Mouse (Mus musculus) CH12.LX (cell line): ENCODE results near the gene Gstp2. TPM values are rescaled to one million over a fixed set of nuclear protein-coding genes. Genes with fewer than 3 reads are reported as not detected.

Source experiments
- DNase-seq: peaks from one replicate; pipeline ENCODE4 v3.0.0-alpha.2; 2013; ENCODE audit errors: extremely low read depth
- H3K27ac ChIP-seq: 2 replicates; pipeline ENCODE4 v1.5.1; 2012; ENCODE audit warnings: low read depth, mild to moderate bottlenecking, control low read depth, moderate library complexity; ENCODE audit not compliant: insufficient read depth
- H3K27me3 ChIP-seq: replicated peaks from 2 replicates; pipeline ENCODE3; 2012; ENCODE audit warnings: inconsistent platforms
- H3K36me3 ChIP-seq, 2 experiments: replicated peaks in 1 of 2; 2 replicates each; pipeline versions ENCODE3 to v1.6.1; 2012; ENCODE audit warnings: inconsistent platforms in 1 of 2, low read length in 1 of 2, mild to moderate bottlenecking in 1 of 2, mixed read lengths in 1 of 2, moderate library complexity in 1 of 2; ENCODE audit not compliant: control insufficient read depth in 1 of 2, insufficient read depth in 1 of 2
- H3K4me1 ChIP-seq, 2 experiments: 2 replicates each; pipeline ENCODE4 v1.6.1; 2012; ENCODE audit warnings: inconsistent platforms in 1 of 2, moderate library complexity in 1 of 2; ENCODE audit not compliant: insufficient read depth in 2 of 2, control insufficient read depth in 1 of 2
- H3K4me2 ChIP-seq: 2 replicates; pipeline ENCODE4 v1.6.1; 2012; ENCODE audit warnings: low read depth, mild to moderate bottlenecking, control low read depth; ENCODE audit not compliant: poor library complexity, insufficient read depth, severe bottlenecking
- H3K4me3 ChIP-seq, 3 experiments: fragments of 150-350 bp in 1 of 3; sonication (generic) in 1 of 3; replicated peaks in 1 of 3; 2 replicates each; pipeline versions ENCODE3 to v1.5.1; 2011 to 2012; ENCODE audit warnings: low read depth in 2 of 3, low read length in 2 of 3, mild to moderate bottlenecking in 2 of 3, moderate library complexity in 2 of 3, control low read depth in 1 of 3, improper control_type of control experiment in 1 of 3, inconsistent platforms in 1 of 3, mixed read lengths in 1 of 3; ENCODE audit not compliant: poor library complexity in 1 of 3
- H3K79me2 ChIP-seq: replicated peaks from 2 replicates; pipeline ENCODE4 v1.6.1; 2012; ENCODE audit warnings: mild to moderate bottlenecking, moderate library complexity; ENCODE audit not compliant: control insufficient read depth, poor library complexity, insufficient read depth, severe bottlenecking; ENCODE audit errors: extremely low read depth
- H3K9ac ChIP-seq: 2 replicates; pipeline ENCODE4 v1.6.1; 2012; ENCODE audit warnings: low read depth, mild to moderate bottlenecking, control low read depth, moderate library complexity; ENCODE audit not compliant: insufficient read depth
- H3K9me3 ChIP-seq: replicated peaks from 2 replicates; pipeline ENCODE3; 2012; ENCODE audit warnings: low read length, inconsistent platforms, mixed read lengths
- BHLHE40 ChIP-seq: IDR thresholded peaks from 2 replicates; pipeline ENCODE4 v1.6.1; 2011; ENCODE audit warnings: mild to moderate bottlenecking, low read depth, low read length, improper control_type of control experiment
- CHD1 ChIP-seq: IDR thresholded peaks from 2 replicates; pipeline ENCODE4 v1.6.1; 2012; ENCODE audit warnings: low read depth, low read length, improper control_type of control experiment, inconsistent platforms
- CTCF ChIP-seq, 2 experiments: IDR thresholded peaks in 1 of 2; conservative IDR thresholded peaks in 1 of 2; 2 replicates each; pipeline ENCODE4 v1.5.1; 2011 to 2012; ENCODE audit warnings: low read depth in 2 of 2, low read length in 2 of 2, improper control_type of control experiment in 1 of 2, inconsistent platforms in 1 of 2, mild to moderate bottlenecking in 1 of 2, moderate library complexity in 1 of 2
- E2F4 ChIP-seq: IDR thresholded peaks from 2 replicates; pipeline ENCODE4 v1.6.1; 2011; ENCODE audit warnings: low read depth, low read length, improper control_type of control experiment; ENCODE audit not compliant: insufficient replicate concordance
- EP300 ChIP-seq: IDR thresholded peaks from 2 replicates; pipeline ENCODE4 v1.6.1; 2011; ENCODE audit warnings: low read length, improper control_type of control experiment
- ETS1 ChIP-seq: conservative IDR thresholded peaks from 2 replicates; pipeline ENCODE4 v1.6.1; 2012; ENCODE audit warnings: low read depth, mild to moderate bottlenecking, inconsistent platforms, low read length, improper control_type of control experiment, moderate library complexity
- GABPA ChIP-seq: IDR thresholded peaks from 2 replicates; pipeline ENCODE4 v1.6.1; 2012; ENCODE audit warnings: low read depth, low read length, improper control_type of control experiment, inconsistent platforms; ENCODE audit not compliant: insufficient replicate concordance
- HCFC1 ChIP-seq: IDR thresholded peaks from 2 replicates; pipeline ENCODE4 v1.6.1; 2012; ENCODE audit warnings: low read depth, mild to moderate bottlenecking, inconsistent platforms, low read length, improper control_type of control experiment
- JUND ChIP-seq: conservative IDR thresholded peaks from 2 replicates; pipeline ENCODE4 v1.6.1; 2011; ENCODE audit warnings: low read depth, low read length, improper control_type of control experiment
- MAFK ChIP-seq: IDR thresholded peaks from 2 replicates; pipeline ENCODE4 v1.6.1; 2011; ENCODE audit warnings: low read length, improper control_type of control experiment; ENCODE audit not compliant: insufficient replicate concordance
- MEF2A ChIP-seq: IDR thresholded peaks from 2 replicates; pipeline ENCODE4 v1.6.1; 2014; ENCODE audit warnings: low read depth, mild to moderate bottlenecking, inconsistent platforms, low read length, improper control_type of control experiment, borderline replicate concordance
- MXI1 ChIP-seq: IDR thresholded peaks from 2 replicates; pipeline ENCODE4 v1.6.1; 2011; ENCODE audit warnings: mild to moderate bottlenecking, low read depth, low read length, improper control_type of control experiment
- MYC ChIP-seq: IDR thresholded peaks from 2 replicates; pipeline ENCODE4 v1.6.1; 2011; ENCODE audit warnings: low read depth, mild to moderate bottlenecking, improper control_type of control experiment, low read length
- NELFE ChIP-seq: IDR thresholded peaks from 2 replicates; pipeline ENCODE4 v1.6.1; 2011; ENCODE audit warnings: low read depth, low read length, improper control_type of control experiment
- POLR2AphosphoS2 ChIP-seq: IDR thresholded peaks from 2 replicates; pipeline ENCODE4 v1.6.1; 2011; ENCODE audit warnings: low read depth, low read length, improper control_type of control experiment
- RCOR1 ChIP-seq: conservative IDR thresholded peaks from 2 replicates; pipeline ENCODE4 v1.6.1; 2012; ENCODE audit warnings: low read depth, mild to moderate bottlenecking, inconsistent platforms, low read length, improper control_type of control experiment
- TBP ChIP-seq: conservative IDR thresholded peaks from 2 replicates; pipeline ENCODE4 v1.6.1; 2011; ENCODE audit warnings: low read depth, low read length, improper control_type of control experiment
- TCF12 ChIP-seq: IDR thresholded peaks from 2 replicates; pipeline ENCODE4 v1.6.1; 2014; ENCODE audit warnings: low read depth, mild to moderate bottlenecking, inconsistent platforms, low read length, improper control_type of control experiment
- UBTF ChIP-seq: IDR thresholded peaks from 2 replicates; pipeline ENCODE4 v1.6.1; 2012; ENCODE audit warnings: low read depth, mild to moderate bottlenecking, inconsistent platforms, low read length, improper control_type of control experiment, moderate library complexity
- USF1 ChIP-seq: IDR thresholded peaks from 2 replicates; pipeline ENCODE4 v1.6.1; 2014; ENCODE audit warnings: low read depth, mild to moderate bottlenecking, inconsistent platforms, low read length, improper control_type of control experiment
- USF2 ChIP-seq: conservative IDR thresholded peaks from 2 replicates; pipeline ENCODE4 v1.6.1; 2011; ENCODE audit warnings: low read depth, low read length, improper control_type of control experiment
- ZC3H11A ChIP-seq: IDR thresholded peaks from 2 replicates; pipeline ENCODE4 v1.6.1; 2012; ENCODE audit warnings: low read depth, mild to moderate bottlenecking, inconsistent platforms, low read length, improper control_type of control experiment
- ZKSCAN1 ChIP-seq: IDR thresholded peaks from 2 replicates; pipeline ENCODE4 v1.6.1; 2012; ENCODE audit warnings: low read depth, inconsistent platforms, low read length, improper control_type of control experiment, borderline replicate concordance
- ZNF384 ChIP-seq: IDR thresholded peaks from 2 replicates; pipeline ENCODE4 v1.6.1; 2012; ENCODE audit warnings: low read depth, low read length, improper control_type of control experiment, inconsistent platforms
- dilution Hi-C: fragments of 300-500 bp; cut with MboI; formaldehyde crosslinking; loops from 2 replicates; pipeline ENCODE4 v1.14.3; 2020; ENCODE audit warnings: low sequenced_read_pairs; ENCODE audit not compliant: extremely low pct_unique_long_range_greater_than_20kb, extremely low pct_ligation_motif_present
- in situ Hi-C: fragments of 300-500 bp; cut with MboI; formaldehyde crosslinking; loops from 3 replicates; pipeline ENCODE4 v1.14.3; 2019; ENCODE audit warnings: low sequenced_read_pairs, low pct_ligation_motif_present, low pct_unique_long_range_greater_than_20kb, mixed read lengths
- polyA plus RNA-seq: library from polyadenylated mRNA; unstranded; fragments of >175 nt; gene quantifications from 2 replicates; pipeline ENCODE4 v1.2.1, GENCODE M21; 2012; ENCODE audit warnings: low read depth; ENCODE audit not compliant: insufficient read length
- total RNA-seq, 2 experiments: library from RNA; depleted of rRNA; stranded (reverse); fragments of 300-350 nt in 1 of 2; fragments of >200 nt in 1 of 2; gene quantifications; 2 replicates each; pipeline ENCODE4 v1.2.3; 2012 to 2014

Gene Gstp2
- total and polyA plus RNA-seq, 3 experiments: 1.4 to 21.1 TPM; not detected in 1

DNA sequence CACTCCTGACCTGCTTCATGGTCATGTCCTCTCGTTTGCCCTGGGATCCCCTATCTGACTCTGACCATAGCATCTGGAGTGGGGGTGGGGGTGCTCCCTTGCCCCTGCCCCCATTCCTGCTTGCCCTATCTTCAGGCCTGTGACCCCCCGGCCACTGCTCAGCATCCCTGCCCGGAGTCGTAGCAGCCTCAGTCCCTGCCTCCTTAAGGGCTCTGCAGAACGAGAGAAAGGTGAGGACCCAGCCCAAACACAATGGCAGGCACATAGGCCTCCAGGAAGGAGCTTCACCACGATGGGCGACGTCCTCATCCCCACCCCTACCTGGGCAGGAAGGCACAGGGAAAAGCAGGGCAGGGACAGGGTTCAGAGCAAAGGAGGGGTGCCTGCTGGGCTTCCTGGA, 47.5 kb downstream of the Gstp2 start:
- H3K27ac ChIP-seq: no peak overlapping the region
- H3K9me3 ChIP-seq: no peaks in the 10 kb centered on the region
- in situ Hi-C loops: no loop called here
- H3K79me2 ChIP-seq: no peaks in the 10 kb centered on the region
- no peak for TF ChIP-seq UBTF
- TF ChIP-seq MAFK: no peak
- TF ChIP-seq ETS1: no peak
- no peak for TF ChIP-seq POLR2AphosphoS2
- TF ChIP-seq NELFE: no peak
- TF ChIP-seq ZKSCAN1: no peak
- no peak for TF ChIP-seq JUND
- TF ChIP-seq USF2: no peak
- no peak for TF ChIP-seq BHLHE40
- no peak for TF ChIP-seq HCFC1
- no peak for TF ChIP-seq MEF2A
- no peak for TF ChIP-seq USF1
- no peak for TF ChIP-seq MXI1
- no peak for TF ChIP-seq E2F4
- no peak for TF ChIP-seq RCOR1
- no peak for TF ChIP-seq CTCF (conservative IDR thresholded peaks at IDR 0.05 in 1 of 2, IDR thresholded peaks at IDR 0.05 in 1 of 2; ENCODE audit: low read depth in 2 of 2, low read length in 2 of 2)
- TF ChIP-seq TBP: no peak
- no peak overlapping the region for H3K9ac ChIP-seq
- H3K4me3 ChIP-seq: no peak overlapping the region
- peaks cover under 1 to 15% of the 10 kb centered on the region in 2 experiments for H3K36me3 ChIP-seq
- peaks cover 11 to 23% of the 10 kb centered on the region in 2 experiments for H3K4me1 ChIP-seq
- dilution Hi-C loops: no loop called here
- H3K4me2 ChIP-seq: no peak overlapping the region
- peaks cover 33% of the 10 kb centered on the region for H3K27me3 ChIP-seq
- no peak for DNase-seq

DNA sequence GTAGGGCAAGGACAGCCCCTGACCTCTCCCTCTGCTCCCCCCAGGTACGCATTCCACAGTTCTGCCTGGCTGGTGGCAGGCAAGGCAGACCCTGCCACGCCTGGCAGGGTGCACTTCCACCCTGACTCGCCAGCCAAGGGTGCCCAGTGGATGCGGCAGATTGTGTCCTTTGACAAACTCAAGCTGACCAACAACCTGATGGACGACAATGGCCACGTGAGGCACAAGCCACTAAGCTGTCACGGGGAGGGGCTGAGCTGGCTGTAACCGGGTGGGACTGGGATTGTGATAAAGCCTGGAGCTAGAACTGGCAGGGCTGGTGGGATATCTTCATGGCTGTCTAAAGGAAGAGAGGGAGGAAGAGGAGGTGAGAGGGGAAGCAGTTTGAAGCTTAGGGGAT, 48.6 kb downstream of the Gstp2 start:
- H3K9ac ChIP-seq: no peak overlapping the region
- peaks cover 0 to 6% of the 10 kb centered on the region in 2 experiments for H3K36me3 ChIP-seq
- peaks cover 11 to 23% of the 10 kb centered on the region in 2 experiments for H3K4me1 ChIP-seq
- DNase-seq: no peak
- H3K4me2 ChIP-seq: no peak overlapping the region
- H3K9me3 ChIP-seq: no peaks in the 10 kb centered on the region
- H3K79me2 ChIP-seq: no peaks in the 10 kb centered on the region
- no peak for TF ChIP-seq BHLHE40
- no peak for TF ChIP-seq ZC3H11A
- no peak for TF ChIP-seq MYC
- TF ChIP-seq ZKSCAN1: no peak
- no peak for TF ChIP-seq EP300
- TF ChIP-seq POLR2AphosphoS2: no peak
- TF ChIP-seq UBTF: no peak
- TF ChIP-seq USF2: no peak
- no peak for TF ChIP-seq TCF12
- TF ChIP-seq ZNF384: no peak
- TF ChIP-seq RCOR1: no peak
- no peak for TF ChIP-seq GABPA
- TF ChIP-seq CHD1: no peak
- dilution Hi-C loops (no loop called here), in situ Hi-C loops (no loop called here)
- no peak overlapping the region for H3K27ac ChIP-seq
- no peak overlapping the region for H3K4me3 ChIP-seq
- H3K27me3 ChIP-seq: peaks cover 44% of the 10 kb centered on the region
